Mouse (Mus musculus): Measurements from ENCODE around the gene Scube2.

The Scube2 gene

DNA sequence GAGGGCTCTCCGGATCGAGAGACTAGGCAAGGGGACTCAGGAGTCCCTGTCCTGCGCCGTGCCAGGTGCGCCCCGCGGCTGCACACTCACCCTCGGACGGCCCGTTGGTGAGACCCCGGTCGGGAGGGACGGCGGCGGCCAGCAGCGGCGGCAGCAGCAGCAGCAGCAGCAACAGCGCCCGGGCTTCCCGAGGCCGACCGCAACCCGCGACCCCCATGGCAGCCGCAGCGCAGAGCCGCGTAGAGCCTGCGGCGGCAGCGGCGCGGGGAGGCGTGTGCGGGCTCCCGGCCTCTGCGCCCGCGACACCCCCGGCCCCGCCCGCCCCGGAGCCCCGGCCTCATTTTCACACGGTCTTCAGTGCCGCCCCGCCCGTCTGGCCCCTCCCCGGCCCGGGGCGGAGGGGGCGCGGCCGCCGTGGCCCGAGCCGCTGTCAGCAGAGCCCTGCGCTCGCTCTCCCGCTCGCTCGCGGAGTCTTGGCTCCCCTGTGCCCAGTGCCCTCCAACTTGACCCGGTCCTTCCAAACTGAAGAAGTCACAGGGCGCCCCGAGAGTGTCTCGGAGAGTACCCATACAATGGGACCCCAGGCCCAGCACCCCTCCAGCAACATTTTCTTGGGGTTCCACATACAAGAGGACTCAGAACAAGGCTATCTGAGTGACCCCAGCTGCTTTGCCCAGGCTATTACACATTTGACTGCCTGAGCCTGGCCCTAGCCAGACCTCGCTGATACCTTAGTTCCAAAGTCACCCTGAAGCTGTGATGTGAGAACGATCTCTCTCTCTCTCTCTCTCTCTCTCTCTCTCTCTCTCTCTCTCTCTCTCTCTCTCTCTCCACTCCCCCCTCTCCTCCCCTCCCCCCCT is at the start of gene Scube2:
Scube2 (minus strand) TSS at position 310 of the 860 bp plus-strand sequence.
- peak; percentile 25 for DNase-seq (ENCODE audit: low spot score)

DNA sequence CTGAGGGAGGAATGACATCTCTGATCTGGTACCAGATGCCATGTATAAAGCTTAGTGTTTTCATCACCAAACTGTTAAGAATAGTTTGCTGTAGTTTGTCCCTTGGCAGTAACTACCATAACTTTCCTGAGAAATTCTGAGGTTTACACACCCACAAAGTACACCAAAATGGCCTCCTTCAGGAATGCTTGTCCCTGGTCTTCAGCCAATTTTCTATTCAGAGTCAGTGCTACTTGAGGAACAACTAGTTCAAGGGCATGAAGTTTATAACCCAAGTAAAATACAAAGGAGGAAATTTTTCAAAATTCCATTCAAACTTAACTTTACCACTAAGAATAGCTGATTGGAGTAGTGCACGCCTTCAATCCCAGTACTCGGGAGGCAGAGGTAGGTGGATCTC is 40.7 kb upstream of the Scube2 start:
- no peak for DNase-seq (ENCODE audit: low spot score)

DNA sequence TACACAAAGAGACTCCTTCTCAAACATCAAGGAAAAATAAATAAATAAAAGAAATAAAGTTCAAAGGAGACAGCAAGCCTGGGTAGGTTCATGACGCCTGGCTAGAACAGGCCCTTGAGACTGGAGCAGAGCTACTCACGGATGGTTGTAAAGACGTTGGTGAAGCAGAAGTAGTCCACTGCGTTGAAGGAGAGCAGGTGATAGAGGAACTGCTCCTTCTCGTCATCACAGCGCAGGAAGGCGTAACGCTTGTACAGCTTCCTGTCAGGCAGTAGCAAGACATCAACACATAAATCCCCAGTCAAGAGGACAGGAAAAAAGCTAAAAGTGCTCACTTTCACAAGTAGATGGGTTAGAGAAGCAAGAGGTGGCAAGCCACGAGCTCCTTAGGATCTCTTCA is 35.4 kb upstream of the Scube2 start:
- DNase-seq (ENCODE audit: low spot score), result no peak

DNA sequence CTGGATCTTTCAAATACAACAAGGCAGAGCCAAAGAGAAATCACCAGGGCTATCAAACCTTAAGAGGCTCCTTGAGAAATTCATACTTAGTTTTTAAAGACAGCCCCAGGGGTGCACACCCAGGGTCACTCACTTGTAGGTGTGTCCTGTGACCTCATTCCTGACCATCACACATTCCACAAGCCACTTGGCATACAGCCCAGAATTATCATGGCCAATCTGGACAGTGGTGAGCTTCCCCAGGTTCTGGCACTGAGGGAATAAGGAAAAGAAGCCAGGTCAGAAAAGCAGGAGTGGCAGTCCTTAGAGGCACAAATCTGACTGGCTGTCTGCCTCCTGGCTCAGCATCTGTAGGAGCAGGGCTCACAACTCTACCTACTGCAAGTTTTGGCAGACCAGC is 33.4 kb upstream of the Scube2 start:
- DNase-seq (ENCODE audit: low spot score), result no peak

DNA sequence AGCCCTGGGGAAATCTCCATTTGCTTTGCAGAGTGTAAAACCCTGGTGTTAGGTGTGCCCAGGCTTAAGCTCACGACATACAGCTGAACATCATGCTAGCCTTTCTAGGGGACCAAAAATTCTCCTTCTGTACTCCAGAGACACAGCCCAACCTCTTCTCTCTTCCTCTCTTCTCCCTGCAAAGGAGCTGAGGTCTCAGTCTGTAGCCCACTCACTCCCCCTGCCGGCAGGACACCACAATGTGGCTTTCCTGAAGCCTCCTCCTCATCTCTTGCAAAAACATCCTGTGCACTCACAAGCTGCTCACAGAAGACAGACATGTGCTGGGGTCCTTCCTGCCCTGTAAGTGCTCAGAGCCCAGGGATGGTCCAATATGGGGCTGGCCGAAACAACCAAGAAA is 27.1 kb upstream of the Scube2 start:
- DNase-seq (ENCODE audit: low spot score), result peak; percentile 80

DNA sequence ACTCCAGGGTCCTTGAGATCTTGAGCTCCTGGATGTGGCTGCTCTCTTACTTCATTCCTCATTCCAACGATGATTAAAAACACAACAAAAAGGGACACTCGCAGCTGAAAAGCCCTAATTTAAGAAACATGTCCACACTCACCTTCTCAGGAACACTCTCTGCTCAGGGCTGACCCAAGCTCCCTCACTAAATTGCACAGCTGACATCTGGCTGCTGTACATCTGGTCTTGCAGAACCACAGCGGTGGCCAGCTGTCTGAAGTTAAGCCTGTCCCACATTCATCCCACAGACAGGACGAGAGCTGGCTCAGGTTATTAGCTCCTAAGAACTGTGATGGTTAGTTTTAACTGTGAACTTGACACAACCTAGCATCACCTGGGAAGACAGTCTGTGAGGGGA is 26.3 kb upstream of the Scube2 start:
- DNase-seq (ENCODE audit: low spot score), result no peak

DNA sequence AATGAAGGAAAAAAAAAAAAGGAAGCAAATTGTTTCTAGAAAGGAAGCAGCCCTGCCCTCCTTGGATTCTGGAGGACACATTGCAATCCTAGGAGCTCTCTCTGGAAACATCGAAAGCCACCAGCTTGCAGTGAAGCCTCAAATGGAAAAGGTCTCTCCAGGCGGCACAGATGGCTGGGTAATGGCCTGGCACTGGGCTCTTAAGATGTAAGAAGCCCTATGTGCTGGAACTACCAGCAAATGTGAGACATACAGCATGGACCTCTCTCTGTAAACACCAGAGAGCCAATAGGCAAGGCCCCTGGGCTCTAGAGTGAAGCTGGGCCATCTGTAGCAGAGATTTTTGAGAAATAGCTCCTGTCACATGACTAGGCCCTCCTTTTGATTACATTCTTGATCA is 24.8 kb upstream of the Scube2 start:
- no peak for DNase-seq (ENCODE audit: low spot score)

DNA sequence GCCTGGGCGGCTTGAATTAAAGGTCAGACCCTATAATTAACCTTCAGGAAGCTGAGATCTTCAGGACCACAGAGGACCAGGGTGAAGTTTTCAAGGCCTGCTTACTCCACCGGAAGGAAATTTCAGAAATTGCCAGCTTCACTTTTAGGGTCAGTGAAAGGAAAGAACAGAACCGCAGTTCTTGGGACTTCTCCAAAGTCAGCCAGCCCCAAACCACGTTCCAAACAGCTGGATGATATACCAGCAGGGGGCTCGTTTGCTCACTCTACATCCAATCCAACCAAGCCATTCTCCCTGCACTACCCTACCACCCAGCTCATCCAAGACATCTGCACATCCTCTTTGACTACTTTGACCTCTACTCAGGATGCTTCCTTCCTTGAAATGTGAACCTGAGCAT is 23.8 kb upstream of the Scube2 start:
- DNase-seq (ENCODE audit: low spot score), result no peak

DNA sequence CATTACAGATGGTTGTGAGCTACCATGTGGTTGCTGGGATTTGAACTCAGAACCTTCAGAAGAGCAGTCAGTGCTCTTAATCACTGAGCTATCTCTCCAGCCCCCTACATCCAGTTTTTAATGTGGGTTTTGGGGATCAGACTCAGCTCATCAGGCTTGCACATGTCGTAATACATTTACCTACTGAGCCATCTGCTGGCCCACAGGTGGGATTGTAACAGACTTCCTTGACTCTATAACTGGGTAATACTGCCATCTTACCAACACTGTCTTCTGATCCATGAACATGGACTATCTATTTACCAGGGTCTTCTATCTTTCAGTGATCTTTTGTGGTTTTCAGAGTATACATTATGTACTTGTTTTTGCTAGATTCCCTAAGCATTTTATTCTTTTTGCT is 20.8 kb upstream of the Scube2 start:
- no peak for DNase-seq (ENCODE audit: low spot score)

DNA sequence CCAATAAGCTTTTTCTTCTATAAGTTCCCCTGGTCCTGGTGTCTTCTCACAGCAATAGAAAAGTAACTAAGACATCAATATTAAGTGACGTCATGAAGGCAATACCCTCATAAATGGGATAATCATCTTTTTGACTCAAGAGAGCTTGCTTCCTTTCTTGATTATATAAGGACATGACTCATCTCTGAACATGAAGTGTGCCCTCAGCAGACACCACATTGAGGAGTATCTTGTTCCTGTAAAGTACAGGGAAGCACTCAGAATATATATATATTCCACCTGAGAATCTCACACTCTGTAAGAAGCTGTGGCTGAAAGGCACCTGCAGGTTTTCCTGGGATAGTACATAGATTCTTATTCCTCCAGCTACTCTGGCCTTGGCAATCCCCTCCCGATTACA is 17.1 kb upstream of the Scube2 start:
- no peak for DNase-seq (ENCODE audit: low spot score)

DNA sequence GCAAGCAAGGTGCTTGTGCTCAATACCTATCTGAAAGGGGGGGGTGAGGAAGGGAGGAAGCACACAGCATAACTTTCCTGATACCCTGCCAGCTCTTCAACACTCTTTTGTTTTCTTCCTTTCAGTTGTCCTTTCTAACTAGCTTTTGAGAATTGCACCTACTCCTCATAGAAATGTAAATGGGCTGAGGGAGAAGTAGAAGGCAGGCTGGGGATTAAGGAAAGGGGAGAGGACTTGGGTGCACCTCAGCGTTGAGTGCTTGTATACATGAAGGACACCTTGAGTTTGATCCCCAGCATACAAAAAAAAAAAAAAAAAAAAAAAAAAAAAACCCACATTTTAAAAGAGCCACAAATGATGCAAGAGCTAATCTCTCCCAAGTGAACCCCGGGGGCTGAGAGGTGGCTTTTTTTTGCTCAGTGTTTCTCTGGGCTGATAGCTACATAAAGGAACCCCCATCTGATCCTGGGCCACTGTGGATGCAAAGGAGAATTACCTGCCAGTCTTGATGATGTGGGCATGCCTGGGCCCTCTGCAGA is 16.2 kb upstream of the Scube2 start:
- no peak for DNase-seq (ENCODE audit: low spot score)

DNA sequence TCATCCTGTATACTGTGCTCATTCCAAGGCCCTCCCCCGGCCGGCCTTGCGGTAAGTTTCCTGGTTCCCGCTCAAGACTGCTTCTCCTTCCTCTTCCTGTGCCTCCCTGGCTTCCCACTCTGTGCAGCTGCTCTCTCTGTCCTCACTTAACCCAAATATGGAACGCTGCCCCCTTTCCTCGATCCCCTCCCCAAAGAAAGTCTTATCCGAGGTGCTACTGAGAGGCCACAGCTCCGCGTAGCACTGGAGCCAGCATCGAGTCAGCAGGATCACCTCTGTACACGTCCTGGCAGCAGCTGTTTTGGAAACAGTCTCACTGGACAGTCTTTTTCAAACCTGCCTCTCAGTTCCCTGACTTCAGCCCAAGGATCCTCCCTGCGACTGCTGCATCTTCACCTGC is 13.7 kb upstream of the Scube2 start:
- DNase-seq (ENCODE audit: low spot score), result no peak

DNA sequence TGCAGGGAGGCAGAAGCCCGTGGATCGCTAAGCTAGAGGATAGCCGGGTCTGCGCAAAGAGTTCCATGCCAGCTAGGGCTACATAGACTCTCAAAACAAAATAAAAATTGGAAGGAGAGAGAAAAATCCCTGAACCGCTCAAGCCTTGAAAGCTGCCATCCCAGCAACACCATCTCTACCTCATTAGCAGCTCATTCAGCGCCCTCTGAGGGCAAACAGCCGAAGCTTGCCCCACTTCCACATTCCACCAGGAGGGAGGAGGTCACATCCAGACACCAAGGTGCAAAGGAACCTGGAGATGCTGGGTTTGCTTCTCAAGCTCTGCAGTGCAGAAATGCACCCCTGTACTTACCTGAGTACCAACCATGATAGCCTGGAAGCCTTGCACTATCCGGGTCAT is 10.6 kb upstream of the Scube2 start:
- DNase-seq (ENCODE audit: low spot score), result no peak

DNA sequence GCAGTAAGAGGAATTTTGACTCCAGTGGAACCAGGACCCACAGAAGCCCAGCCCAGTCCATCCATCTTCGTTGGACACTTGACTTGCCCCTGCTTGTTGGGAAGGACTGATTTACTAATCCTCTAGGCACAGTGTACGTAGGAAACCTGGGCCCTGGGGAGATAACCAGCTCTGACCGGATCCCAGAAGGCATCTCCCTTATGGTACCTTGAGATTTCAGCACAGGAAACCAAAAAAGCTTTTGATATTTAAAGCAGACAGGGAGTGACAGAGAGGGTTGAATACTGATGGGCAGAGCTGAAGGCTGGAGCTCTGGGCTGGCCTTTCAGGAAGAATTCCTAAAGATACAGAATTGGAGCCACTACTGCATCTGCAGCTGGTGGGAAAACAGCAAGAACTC is 10.1 kb upstream of the Scube2 start:
- DNase-seq (ENCODE audit: low spot score), result no peak

DNA sequence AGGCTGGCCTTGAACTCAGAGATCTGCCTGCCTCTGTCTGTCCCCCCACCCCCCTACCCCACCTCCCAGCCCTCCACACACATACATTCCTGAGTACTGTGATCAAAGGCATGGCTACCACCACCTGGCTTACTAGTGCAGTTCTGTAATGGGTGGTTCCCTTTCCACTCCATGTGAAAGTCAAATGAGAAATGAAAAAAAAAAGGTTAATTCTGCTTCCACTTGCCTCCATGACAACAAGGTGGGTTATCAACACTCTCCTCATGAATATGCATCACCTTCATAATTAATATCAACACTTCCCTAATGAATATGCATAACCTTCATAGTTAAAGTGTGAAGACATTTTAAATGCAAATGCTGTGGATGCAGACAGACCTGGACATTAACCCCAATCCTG is 9.6 kb upstream of the Scube2 start:
- no peak for DNase-seq (ENCODE audit: low spot score)

DNA sequence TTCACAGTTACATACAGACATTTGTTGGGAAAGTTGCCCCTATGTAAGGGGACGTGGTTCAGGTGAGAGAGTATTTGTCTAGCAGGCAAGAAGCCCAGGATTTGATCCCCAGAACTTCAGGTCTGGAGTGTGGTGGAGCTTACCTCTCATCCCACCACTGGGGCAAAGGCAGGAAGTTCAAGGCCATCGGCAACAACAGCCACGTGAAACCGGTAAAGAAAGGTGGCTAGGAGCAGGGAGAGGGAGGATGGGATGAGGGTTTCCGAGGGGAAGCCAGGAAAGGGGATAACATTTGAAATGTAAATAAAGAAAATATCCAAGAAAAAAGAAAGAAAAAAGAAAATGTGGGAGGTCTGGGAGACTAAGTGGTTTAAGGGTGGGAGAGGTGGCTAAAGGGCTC is 7.7 kb upstream of the Scube2 start:
- DNase-seq (ENCODE audit: low spot score), result no peak

DNA sequence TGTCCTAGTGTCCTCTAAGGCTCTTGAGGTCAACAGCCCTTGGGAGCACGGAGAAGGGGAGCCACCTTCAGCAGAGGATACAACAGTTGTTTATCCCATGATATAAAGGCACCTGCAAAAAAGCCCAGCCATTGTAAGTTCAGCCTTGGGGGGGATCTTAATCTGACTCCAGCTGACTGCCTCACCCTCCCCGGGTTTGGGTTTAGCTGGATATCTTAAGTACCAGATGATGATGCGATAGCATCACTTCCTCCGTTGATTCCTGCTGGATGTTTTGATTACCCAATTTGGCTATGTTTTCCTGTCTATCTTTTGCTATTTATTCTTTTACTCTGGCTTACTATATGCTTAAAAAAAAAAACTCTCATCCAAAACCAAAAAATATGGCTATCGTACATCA is 5.8 kb upstream of the Scube2 start:
- no peak for DNase-seq (ENCODE audit: low spot score)

DNA sequence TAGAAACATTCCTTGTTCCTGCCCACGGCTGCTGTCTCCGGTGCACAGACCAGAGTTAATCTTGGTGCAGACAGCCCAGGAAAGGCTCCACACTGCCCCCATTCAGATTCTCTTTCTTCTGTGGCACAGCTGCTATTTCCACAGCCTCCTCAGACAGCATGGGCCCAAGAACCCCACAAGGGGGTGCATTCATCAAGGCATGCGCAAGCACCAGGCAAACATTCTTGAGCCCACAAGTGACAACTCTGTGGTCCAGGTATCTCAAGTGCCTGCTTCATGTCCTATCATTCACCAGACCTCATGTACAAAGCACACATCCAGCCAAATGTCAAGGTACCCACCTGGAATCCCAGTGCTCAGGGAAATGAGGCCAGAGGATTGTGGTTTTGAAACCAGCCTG is 3.0 kb upstream of the Scube2 start:
- no peak for DNase-seq (ENCODE audit: low spot score)

DNA sequence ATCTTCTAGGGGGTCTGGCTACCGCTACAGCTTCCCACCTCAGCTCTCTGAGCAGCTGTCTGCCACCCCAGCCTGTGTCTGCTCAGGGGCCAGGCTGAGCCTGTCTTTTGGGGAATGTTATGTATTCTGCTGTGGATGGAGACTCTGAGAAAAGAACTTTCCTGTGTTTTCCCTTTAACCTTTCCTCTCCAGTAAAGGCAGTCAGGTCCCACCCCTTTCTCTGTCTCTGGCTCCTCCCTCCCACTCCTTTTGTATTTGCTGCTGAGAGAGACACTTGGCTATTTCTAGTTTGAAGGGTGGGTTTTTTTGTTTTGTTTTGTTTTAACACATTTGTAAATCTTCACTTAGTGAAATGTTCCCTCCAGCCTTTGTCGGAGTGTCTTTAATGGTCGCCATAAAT is 1.2 kb upstream of the Scube2 start:
- DNase-seq (ENCODE audit: low spot score), result no peak

DNA sequence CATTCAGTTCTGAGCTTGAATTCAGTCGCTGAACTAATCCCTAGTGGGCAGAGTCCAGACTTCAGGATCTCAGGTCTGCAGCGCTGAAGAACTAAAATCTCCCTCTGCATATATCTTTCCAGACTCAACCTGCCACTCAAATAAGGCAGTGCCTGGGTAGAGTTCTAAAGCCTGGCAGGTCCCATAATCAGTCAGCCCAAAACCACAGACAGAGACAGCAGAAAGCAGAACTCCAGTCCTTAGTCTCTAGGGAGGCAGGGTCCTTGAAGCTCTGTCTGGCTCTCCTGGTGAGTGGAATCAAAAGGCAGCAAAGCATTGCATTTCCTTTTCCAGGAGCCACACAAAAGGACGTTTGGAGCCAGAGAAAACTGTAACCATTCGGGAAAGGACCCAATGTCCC is 1.9 kb downstream of the Scube2 start:
- no peak for DNase-seq (ENCODE audit: low spot score)

DNA sequence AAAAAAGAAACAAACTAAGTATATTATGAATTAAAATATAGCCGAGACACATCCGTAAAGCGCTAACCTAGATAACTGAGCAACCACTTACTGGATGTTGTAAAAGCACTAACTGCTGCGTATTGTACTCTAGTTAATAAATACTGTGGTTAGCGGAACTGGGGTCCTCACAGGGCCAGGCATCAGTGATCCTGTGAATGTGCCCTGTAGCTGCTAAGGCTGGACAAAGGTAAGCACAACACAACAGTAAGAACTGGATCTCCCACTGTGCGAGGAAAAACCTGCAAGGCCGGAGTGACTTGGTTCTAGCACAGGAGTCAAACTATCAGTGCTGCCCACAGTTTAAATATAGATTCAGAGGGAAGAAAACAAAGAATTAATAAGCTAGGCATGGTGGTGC is 5.3 kb downstream of the Scube2 start:
- peak; percentile 38 for DNase-seq (ENCODE audit: low spot score)

DNA sequence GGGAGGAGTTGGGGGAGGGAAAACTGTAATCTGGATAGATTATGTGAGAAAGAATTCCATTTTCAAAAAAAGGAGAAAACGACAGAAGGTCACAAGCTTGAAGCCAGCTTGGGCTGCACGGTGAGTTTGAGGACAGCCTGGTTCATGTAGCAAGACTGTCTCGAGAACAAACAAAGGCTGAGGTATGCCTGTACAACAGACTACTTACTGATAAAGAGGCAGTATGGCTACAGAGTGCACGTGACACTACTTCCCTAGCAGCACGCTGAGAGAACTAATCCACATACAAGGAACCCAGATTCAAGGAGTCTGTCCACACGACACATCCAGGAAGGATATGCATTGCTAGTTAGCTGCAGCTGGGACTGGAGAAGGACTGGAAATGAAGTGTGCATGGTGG is 6.1 kb downstream of the Scube2 start:
- DNase-seq (ENCODE audit: low spot score), result no peak

DNA sequence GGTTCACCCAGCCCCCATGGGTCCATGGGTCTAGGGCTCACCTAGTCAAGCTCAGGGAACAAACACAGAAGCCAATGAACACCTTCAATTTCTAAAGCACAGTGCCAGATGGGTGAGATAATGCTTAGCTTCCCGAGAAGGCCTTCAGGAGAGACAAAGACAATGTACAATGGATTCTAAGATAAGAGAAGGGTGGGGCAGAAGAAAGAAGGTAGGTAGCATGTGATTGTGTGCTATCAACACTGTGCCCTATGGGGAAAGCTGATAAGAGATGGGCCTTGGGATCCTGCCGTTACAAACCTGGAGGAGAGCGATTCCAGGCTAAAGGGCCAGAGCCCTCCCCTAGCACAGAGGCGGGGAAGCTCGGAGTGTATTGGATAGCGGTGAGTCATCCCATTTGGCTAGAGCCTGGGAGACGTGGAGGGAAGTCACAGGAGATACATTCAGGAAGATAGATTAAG is 12.7 kb downstream of the Scube2 start:
- DNase-seq (ENCODE audit: low spot score), result peak; percentile 43

DNA sequence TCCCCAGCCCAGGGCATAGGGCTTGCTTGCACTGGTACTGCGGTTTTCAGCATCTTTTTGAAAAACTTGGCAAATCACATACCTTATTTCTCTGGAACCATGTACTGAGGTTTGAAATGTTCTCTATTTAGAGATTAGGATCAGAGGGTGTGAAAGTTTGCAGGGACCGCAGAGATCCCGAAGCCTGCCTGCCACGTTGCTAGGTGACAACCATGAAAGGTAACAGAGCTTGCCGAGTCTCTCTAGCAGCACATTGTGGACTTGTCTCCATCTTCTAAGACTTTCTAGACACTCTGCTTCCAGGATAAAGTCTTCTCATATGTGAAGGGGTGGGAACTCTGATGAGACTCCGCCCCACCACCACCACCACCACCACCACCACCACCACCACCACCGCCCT is 13.5 kb downstream of the Scube2 start:
- DNase-seq (ENCODE audit: low spot score), result no peak
